Mouse (Mus musculus) liver, postnatal 0 days (tissue): Measurements from ENCODE around the gene Itch.

ENCODE experiments used
- CTCF ChIP-seq: sonication (generic); IDR thresholded peaks from 2 replicates; pipeline ENCODE4 v1.5.1; 2016; ENCODE audit warnings: antibody characterized with exemption, low read depth
- EP300 ChIP-seq: IDR thresholded peaks from 2 replicates; pipeline ENCODE4 v1.6.1; 2016; ENCODE audit warnings: antibody characterized with exemption, low read depth, mild to moderate bottlenecking

GRCm38 (mm10) chr2:155248718-155249117 lies 115.4 kb downstream of the Itch start:
- no peak for TF ChIP-seq EP300
- TF ChIP-seq CTCF = peak; percentile 39
